Comparison of ENCODE assay signal across 8 mouse cellular contexts in genomic region chr5:77122254-77123192, GRCm38 (mm10). TPM values are rescaled to one million over a fixed set of nuclear protein-coding genes. Genes with fewer than 3 reads are reported as not detected.
DNase-seq lines count a peak whose midpoint lies in the region; ATAC-seq and TF ChIP-seq lines count a peak whose summit lies in the region.

No protein-coding gene starts in this region.

- no peak overlapping the region for H3K4me3 ChIP-seq in kidney, embryonic 15.5 days (replicated peaks)
- no peak overlapping the region for H3K4me3 ChIP-seq in kidney, embryonic 14.5 days (ENCODE audit: low read length)
- no peak overlapping the region for H3K4me3 ChIP-seq in embryonic facial prominence, embryonic 14.5 days (ENCODE audit: low read depth, low read length)
- no peak overlapping the region for H3K4me3 ChIP-seq in hindbrain, postnatal 0 days (ENCODE audit: low read length)
- peak overlapping the region; percentile 39 for H3K4me3 ChIP-seq in midbrain, embryonic 10.5 days
- no peak overlapping the region for H3K4me3 ChIP-seq in liver, embryonic 11.5 days (ENCODE audit: low read depth, low read length)

- H3K9me3 ChIP-seq in kidney, embryonic 15.5 days (replicated peaks), result no peaks in the 10 kb centered on the region
- no peaks in the 10 kb centered on the region for H3K9me3 ChIP-seq in kidney, embryonic 14.5 days (ENCODE audit: control insufficient read depth, low read length)
- no peaks in the 10 kb centered on the region for H3K9me3 ChIP-seq in embryonic facial prominence, embryonic 14.5 days (ENCODE audit: control insufficient read depth, low read length)
- no peaks in the 10 kb centered on the region for H3K9me3 ChIP-seq in hindbrain, postnatal 0 days (ENCODE audit: low read length)
- H3K9me3 ChIP-seq in midbrain, embryonic 10.5 days (replicated peaks), result no peaks in the 10 kb centered on the region
- H3K9me3 ChIP-seq in liver, embryonic 11.5 days (ENCODE audit: control insufficient read depth, low read length), result no peaks in the 10 kb centered on the region

- WGBS in kidney, embryonic 15.5 days, result 15% methylated on average over 20 of the region's 20 CpGs
- 14% methylated on average over 20 of the region's 20 CpGs for WGBS in kidney, embryonic 14.5 days
- 13% methylated on average over 20 of the region's 20 CpGs for WGBS in embryonic facial prominence, embryonic 14.5 days
- WGBS in hindbrain, postnatal 0 days, result 8% methylated on average over 20 of the region's 20 CpGs
- WGBS in midbrain, embryonic 10.5 days, result 5% methylated on average over 20 of the region's 20 CpGs
- WGBS in liver, embryonic 11.5 days, result 37% methylated on average over 20 of the region's 20 CpGs

- peak overlapping the region; percentile 23; the same call in 1 of the 2 replicates for H3K4me2 ChIP-seq in kidney, embryonic 15.5 days
- no peak overlapping the region; the same call in 1 of the 2 replicates for H3K4me2 ChIP-seq in kidney, embryonic 14.5 days (replicated peaks; ENCODE audit: low read depth, low read length)
- peak overlapping the region; percentile 18; the same call in 1 of the 2 replicates for H3K4me2 ChIP-seq in embryonic facial prominence, embryonic 14.5 days (ENCODE audit: low read depth, low read length)
- peak overlapping the region; percentile 23; the same call in 1 of the 2 replicates for H3K4me2 ChIP-seq in hindbrain, postnatal 0 days (ENCODE audit: low read depth, low read length)
- no peak overlapping the region for H3K4me2 ChIP-seq in liver, embryonic 11.5 days

- ATAC-seq in kidney, embryonic 15.5 days (replicated peaks; ENCODE audit: low FRiP score), result peak; percentile 35; the same call in 1 of the 2 replicates
- ATAC-seq in kidney, embryonic 14.5 days (ENCODE audit: low FRiP score, low TSS enrichment), result no peak; the same call in 1 of the 2 replicates
- peak; percentile 57; the same call in 1 of the 2 replicates for ATAC-seq in embryonic facial prominence, embryonic 14.5 days (ENCODE audit: low read depth)
- peak; percentile 90 for ATAC-seq in hindbrain, postnatal 0 days
- ATAC-seq in liver, embryonic 11.5 days (replicated peaks; ENCODE audit: low FRiP score), result no peak

- TF ChIP-seq CTCF in hindbrain, postnatal 0 days (IDR thresholded peaks at IDR 0.05; ENCODE audit: low read depth), result no peak

- no peak overlapping the region; the same call in 1 of the 2 replicates for H3K9ac ChIP-seq in kidney, embryonic 15.5 days
- H3K9ac ChIP-seq in kidney, embryonic 14.5 days (ENCODE audit: low read depth, low read length), result no peak overlapping the region; the same call in 1 of the 2 replicates
- no peak overlapping the region for H3K9ac ChIP-seq in embryonic facial prominence, embryonic 14.5 days (ENCODE audit: low read depth, low read length)
- H3K9ac ChIP-seq in hindbrain, postnatal 0 days (replicated peaks; ENCODE audit: low read length), result no peak overlapping the region
- no peak overlapping the region for H3K9ac ChIP-seq in liver, embryonic 11.5 days (ENCODE audit: low read depth, low read length)

- peaks cover 26% of the 10 kb centered on the region for H3K4me1 ChIP-seq in kidney, embryonic 15.5 days
- peaks cover 17% of the 10 kb centered on the region for H3K4me1 ChIP-seq in kidney, embryonic 14.5 days (ENCODE audit: control insufficient read depth, insufficient read depth, low read length)
- peaks cover 23% of the 10 kb centered on the region for H3K4me1 ChIP-seq in embryonic facial prominence, embryonic 14.5 days (ENCODE audit: control insufficient read depth, insufficient read depth, low read length)
- 0 out of 2 replicates have a peak, but pooled peaks cover 15% of the 10 kb centered on the region for H3K4me1 ChIP-seq in hindbrain, postnatal 0 days (ENCODE audit: insufficient read depth, low read length)
- H3K4me1 ChIP-seq in midbrain, embryonic 10.5 days, result peaks cover 27% of the 10 kb centered on the region
- H3K4me1 ChIP-seq in liver, embryonic 11.5 days (replicated peaks; ENCODE audit: control insufficient read depth, insufficient read depth, low read length), result peaks cover 5% of the 10 kb centered on the region

- H3K27ac ChIP-seq in kidney, embryonic 15.5 days, result peak overlapping the region; percentile 45
- no peak overlapping the region for H3K27ac ChIP-seq in kidney, embryonic 14.5 days (ENCODE audit: low read depth, low read length)
- peak overlapping the region; percentile 46 for H3K27ac ChIP-seq in embryonic facial prominence, embryonic 14.5 days (replicated peaks; ENCODE audit: low read depth, low read length)
- H3K27ac ChIP-seq in hindbrain, postnatal 0 days, result peak overlapping the region; percentile 81
- H3K27ac ChIP-seq in midbrain, embryonic 10.5 days (replicated peaks), result peak overlapping the region; percentile 25; the same call in 1 of the 2 replicates
- H3K27ac ChIP-seq in liver, embryonic 11.5 days (ENCODE audit: low read depth, low read length), result no peak overlapping the region

- peak; percentile 59 for DNase-seq in embryonic facial prominence, embryonic 14.5 days (ENCODE audit: low spot score)
- peak; percentile 79 for DNase-seq in hindbrain, postnatal 0 days (ENCODE audit: low spot score)
- peak; percentile 65 for DNase-seq in midbrain, embryonic 10.5 days (ENCODE audit: low spot score)
- DNase-seq in natural killer cell, adult 2 months (ENCODE audit: low spot score in 2 of 2), result no peak
- DNase-seq in liver, embryonic 11.5 days (ENCODE audit: low spot score), result no peak
- no peak for DNase-seq in T-cell, adult 2 months (ENCODE audit: low spot score)

- H3K27me3 ChIP-seq in kidney, embryonic 15.5 days, result no peaks in the 10 kb centered on the region
- no peaks in the 10 kb centered on the region for H3K27me3 ChIP-seq in kidney, embryonic 14.5 days (ENCODE audit: control insufficient read depth, insufficient read depth, low read length)
- no peaks in the 10 kb centered on the region for H3K27me3 ChIP-seq in embryonic facial prominence, embryonic 14.5 days (replicated peaks; ENCODE audit: control insufficient read depth, insufficient read depth, low read length)
- no peaks in the 10 kb centered on the region for H3K27me3 ChIP-seq in hindbrain, postnatal 0 days (ENCODE audit: insufficient read depth, low read length)
- H3K27me3 ChIP-seq in midbrain, embryonic 10.5 days (ENCODE audit: low read depth, poor library complexity, severe bottlenecking), result peaks cover 96% of the 10 kb centered on the region
- H3K27me3 ChIP-seq in liver, embryonic 11.5 days (replicated peaks; ENCODE audit: control insufficient read depth, insufficient read depth, low read length), result no peaks in the 10 kb centered on the region

- H3K36me3 ChIP-seq in kidney, embryonic 15.5 days, result no peaks in the 10 kb centered on the region
- H3K36me3 ChIP-seq in kidney, embryonic 14.5 days (ENCODE audit: control insufficient read depth, insufficient read depth, low read length), result no peaks in the 10 kb centered on the region
- no peaks in the 10 kb centered on the region for H3K36me3 ChIP-seq in embryonic facial prominence, embryonic 14.5 days (ENCODE audit: control insufficient read depth, insufficient read depth, low read length)
- H3K36me3 ChIP-seq in hindbrain, postnatal 0 days (ENCODE audit: insufficient read depth, low read length), result no peaks in the 10 kb centered on the region
- no peaks in the 10 kb centered on the region for H3K36me3 ChIP-seq in midbrain, embryonic 10.5 days
- H3K36me3 ChIP-seq in liver, embryonic 11.5 days (ENCODE audit: control insufficient read depth, insufficient read depth, low read length), result no peaks in the 10 kb centered on the region

RNA-seq across cellular contexts. Expression of gene Hopx, which starts 7.6 kb away (rescaled TPM):
- 1.0 and 1.7 TPM in 2 replicates for polyA plus RNA-seq in kidney, embryonic 15.5 days (2015; fragmentation: Nextera tagmentation; extraction: Ambion mirVana)
- 2.0 and 3.2 TPM in 2 replicates for polyA plus RNA-seq in kidney, embryonic 14.5 days (2014; fragmentation: Nextera tagmentation; extraction: Ambion mirVana)
- 1.6 and 2.8 TPM in 2 replicates for polyA plus RNA-seq in embryonic facial prominence, embryonic 14.5 days (2014; fragmentation: Nextera tagmentation; extraction: Ambion mirVana)
- 69.6 and 94.8 TPM in 2 replicates for total RNA-seq in hindbrain, postnatal 0 days (2014; rRNA removed)
- 7.3 and 10.3 TPM in 2 replicates for polyA plus RNA-seq in hindbrain, postnatal 0 days (2015; fragmentation: Nextera tagmentation; extraction: Ambion mirVana)
- 0.14 TPM in 1 of 2 replicates, not detected in the other for polyA plus RNA-seq in midbrain, embryonic 10.5 days (2016; fragmentation: Nextera tagmentation; extraction: Ambion mirVana)
- 0.15 TPM in 1 of 2 replicates, not detected in the other for polyA plus RNA-seq in liver, embryonic 11.5 days (2014; fragmentation: Nextera tagmentation; extraction: Ambion mirVana)

Comparison
In these comparisons a context has a peak if more than half of its experiments do, and no peak if none do; other contexts are left out.
1. ATAC-seq: peak in kidney, embryonic 15.5 days (single experiment), embryonic facial prominence, embryonic 14.5 days (single experiment) and hindbrain, postnatal 0 days (single experiment); none in kidney, embryonic 14.5 days (single experiment) and liver, embryonic 11.5 days (single experiment).
2. H3K27ac ChIP-seq: peak in kidney, embryonic 15.5 days (single experiment), embryonic facial prominence, embryonic 14.5 days (single experiment), hindbrain, postnatal 0 days (single experiment) and midbrain, embryonic 10.5 days (single experiment); none in kidney, embryonic 14.5 days (single experiment) and liver, embryonic 11.5 days (single experiment).
3. H3K4me2 ChIP-seq: peak in kidney, embryonic 15.5 days (single experiment), embryonic facial prominence, embryonic 14.5 days (single experiment) and hindbrain, postnatal 0 days (single experiment); none in kidney, embryonic 14.5 days (single experiment) and liver, embryonic 11.5 days (single experiment).
4. DNase-seq: peak in embryonic facial prominence, embryonic 14.5 days (single experiment), hindbrain, postnatal 0 days (single experiment) and midbrain, embryonic 10.5 days (single experiment); none in natural killer cell, adult 2 months (0 of 2), liver, embryonic 11.5 days (single experiment) and T-cell, adult 2 months (single experiment).